ENCODE assay signal across 13 mouse cellular contexts in the genomic region with DNA sequence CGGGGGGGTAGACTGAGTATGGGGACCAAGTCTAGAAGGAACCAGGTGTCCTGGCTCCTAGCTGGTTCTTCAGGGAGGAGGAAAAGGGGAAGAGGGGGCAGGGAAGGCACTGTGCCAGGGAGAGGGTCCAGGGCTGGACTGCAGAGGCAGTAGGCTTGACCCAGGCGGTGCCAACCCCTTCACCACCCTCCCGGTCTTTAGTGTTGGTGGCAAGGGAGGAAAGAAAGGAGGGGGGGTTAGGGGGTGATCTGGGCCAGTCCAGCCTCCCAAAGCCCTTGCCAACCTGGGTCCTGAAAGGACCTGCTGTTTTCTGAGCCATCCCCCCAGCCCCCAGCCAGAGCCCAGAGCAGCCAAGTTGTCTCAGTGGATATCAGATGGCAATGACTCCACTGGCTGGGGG. TPM values are rescaled to one million over a fixed set of nuclear protein-coding genes. Genes with fewer than 3 reads are reported as not detected.
DNase-seq lines count a peak whose midpoint lies in the region; ATAC-seq lines count a peak whose summit lies in the region.
"Had no signal": no experiment of that assay in that cellular context is flagged by ENCODE, and none has a peak within 500 bp of the region (broad histone marks: within the 10 kb centered on the region; RNA-seq: fewer than 3 reads in every experiment).

No protein-coding gene starts in this region.

- ATAC-seq in frontal cortex, adult (ENCODE audit: low TSS enrichment): peak; percentile 43
- peak; percentile 59 for ATAC-seq in neural tube, embryonic 13.5 days (ENCODE audit: low read depth)
- ATAC-seq: inflammation-experienced regulatory T-cells, adult 6 months had no signal

- peaks cover 17% of the 10 kb centered on the region for H3K27me3 ChIP-seq in neural tube, embryonic 13.5 days

- DNase-seq in frontal cortex, postnatal 25 days (ENCODE audit: low spot score in 2 of 2): no peak
- DNase-seq in cerebellum, postnatal 10 days: peak; percentile 59 to 80
- peak; percentile 57 to 75 for DNase-seq in layer of hippocampus, adult 18-20 months (ENCODE audit: low spot score in 2 of 2)
- DNase-seq in B cell, adult 2 months: no peak
- no peak for DNase-seq in lung, postnatal 36 days
- no peak for DNase-seq in gastrocnemius, postnatal 4 days (ENCODE audit: low spot score in 2 of 2)
- DNase-seq: embryo, embryonic 11 days; liver had no signal

- H3K36me3 ChIP-seq in neural tube, embryonic 13.5 days: no peaks in the 10 kb centered on the region
- H3K36me3 ChIP-seq: stomach, embryonic 15.5 days had no signal

- H3K9ac ChIP-seq in neural tube, embryonic 13.5 days: peak overlapping the region; percentile 51; the same call in 1 of the 2 replicates
- H3K9ac ChIP-seq: stomach, embryonic 15.5 days had no signal

- 81% methylated on average over 2 of the region's 3 CpGs for WGBS in neural tube, embryonic 13.5 days

- peak overlapping the region; percentile 64 for H3K27ac ChIP-seq in neural tube, embryonic 13.5 days (replicated peaks)
- H3K27ac ChIP-seq: stomach, embryonic 15.5 days had no signal

- H3K4me3 ChIP-seq in neural tube, embryonic 13.5 days: peak overlapping the region; percentile 48; the same call in 1 of the 2 replicates
- H3K4me3 ChIP-seq: stomach, embryonic 15.5 days had no signal

- no peaks in the 10 kb centered on the region for H3K9me3 ChIP-seq in neural tube, embryonic 13.5 days
- H3K9me3 ChIP-seq: stomach, embryonic 15.5 days had no signal

- peaks cover 38% of the 10 kb centered on the region for H3K4me1 ChIP-seq in neural tube, embryonic 13.5 days (replicated peaks)

- peak overlapping the region; percentile 66 for H3K4me2 ChIP-seq in neural tube, embryonic 13.5 days
- H3K4me2 ChIP-seq: stomach, embryonic 15.5 days had no signal

RNA-seq across cellular contexts. Expression of a gene that starts 1.7 kb away (rescaled TPM):
- 10 to 100 TPM; 82.6 to 88.4 TPM for total RNA-seq in layer of hippocampus, adult 18-20 months (2021)
- 1.9 and 2.0 TPM in 2 replicates for polyA plus RNA-seq in neural tube, embryonic 13.5 days (2015; fragmentation: Nextera tagmentation; extraction: Ambion mirVana)
- 1 to 10 TPM; 2.2 to 2.3 TPM for total RNA-seq in gastrocnemius, postnatal 4 days (2021)

RNA-seq across cellular contexts. Expression of a gene that starts 13.6 kb away (rescaled TPM):
- total RNA-seq in layer of hippocampus, adult 18-20 months (2021): 10 to 100 TPM; 70.6 to 75.4 TPM
- polyA plus RNA-seq in neural tube, embryonic 13.5 days (2015; fragmentation: Nextera tagmentation; extraction: Ambion mirVana): 1.5 and 2.1 TPM in 2 replicates
- not detected for total RNA-seq in gastrocnemius, postnatal 4 days (2021)
- total RNA-seq: gastrocnemius, adult 8-10 months had no signal
- polyA plus RNA-seq: inflammation-experienced regulatory T-cells, adult 6 months had no signal

RNA-seq across cellular contexts. Expression of a gene that starts 33.6 kb away (rescaled TPM):
- 1 to 10 TPM; 7.8 to 8.5 TPM for total RNA-seq in layer of hippocampus, adult 18-20 months (2021)
- 5.1 and 5.7 TPM in 2 replicates for polyA plus RNA-seq in neural tube, embryonic 13.5 days (2015; fragmentation: Nextera tagmentation; extraction: Ambion mirVana)
- 1 to 10 TPM; 7.7 to 9.7 TPM for total RNA-seq in gastrocnemius, postnatal 4 days (2021)

RNA-seq across cellular contexts. Expression of a gene that starts 44.9 kb away (rescaled TPM):
- 100 to 1,000 TPM; 555 to 598 TPM for total RNA-seq in layer of hippocampus, adult 18-20 months (2021)
- polyA plus RNA-seq in neural tube, embryonic 13.5 days (2015; fragmentation: Nextera tagmentation; extraction: Ambion mirVana): 38.6 and 40.0 TPM in 2 replicates
- total RNA-seq in gastrocnemius, postnatal 4 days (2021): 100 to 1,000 TPM; 454 to 465 TPM

Comparison
In these comparisons a context has a peak if more than half of its experiments do, and no peak if none do; other contexts are left out.
1. DNase-seq: peak in cerebellum, postnatal 10 days (2 of 2) and layer of hippocampus, adult 18-20 months (2 of 2); none in frontal cortex, postnatal 25 days (0 of 2), B cell, adult 2 months (0 of 2), lung, postnatal 36 days (single experiment) and gastrocnemius, postnatal 4 days (0 of 2).
2. RNA of a gene that starts 1.7 kb away (total RNA-seq): 82.6 to 88.4 TPM in layer of hippocampus, adult 18-20 months; 2.2 to 2.3 TPM in gastrocnemius, postnatal 4 days; every median in the first group is over 10 times any median in the second.
3. RNA of a gene that starts 13.6 kb away (total RNA-seq): 70.6 to 75.4 TPM in layer of hippocampus, adult 18-20 months; not detected in gastrocnemius, postnatal 4 days; every median in the first group is over 10 times any median in the second.